Mouse (Mus musculus) ES-E14 (cell line): ENCODE data around the gene Slf2.

Experiments used
- HCFC1 ChIP-seq: IDR thresholded peaks from 2 replicates; pipeline ENCODE4 v1.6.1; 2012; ENCODE audit warnings: low read length, inconsistent platforms, borderline replicate concordance; ENCODE audit not compliant: insufficient read depth
- ZC3H11A ChIP-seq: IDR thresholded peaks from 2 replicates; pipeline ENCODE4 v1.6.1; 2012; ENCODE audit warnings: low read depth, mild to moderate bottlenecking, inconsistent platforms, low read length, borderline replicate concordance
- ZNF384 ChIP-seq: IDR thresholded peaks from 2 replicates; pipeline ENCODE4 v1.6.1; 2012; ENCODE audit warnings: low read depth, low read length, inconsistent platforms

DNA sequence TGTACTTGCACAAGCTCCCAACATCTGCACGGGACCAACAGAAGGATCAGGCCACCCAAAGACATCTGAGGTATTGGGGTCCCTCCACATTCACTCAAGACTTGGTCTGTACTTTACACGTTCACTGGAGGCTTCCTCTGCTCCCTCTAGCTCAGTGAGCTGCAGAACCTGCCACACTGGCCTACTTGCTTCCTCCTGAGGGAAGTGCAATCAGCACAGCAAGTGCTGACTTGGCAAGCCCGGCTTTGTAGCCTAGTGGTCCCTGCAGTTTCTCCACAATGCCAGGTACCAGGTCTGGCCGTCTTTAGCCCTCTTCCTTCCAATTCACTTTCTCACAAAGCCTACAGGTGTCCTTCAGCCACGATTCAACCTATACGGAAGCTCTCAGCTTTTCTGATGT lies 56.1 kb downstream of the Slf2 start:
- TF ChIP-seq ZNF384 (no peak), ZC3H11A (no peak), HCFC1 (no peak)
